Mouse (Mus musculus): Measurements from ENCODE around the gene Afdn.
"Not testable (repeated sequence)": the region's sequence is repeated elsewhere in the genome, so short reads cannot be mapped to it uniquely, and the experiment has no call there.

Gene Afdn

GRCm38 (mm10) chr17:13783469-13783868, 23.1 kb downstream of the Afdn start:
- DNase-seq = no peak

- not testable (repeated sequence) for DNase-seq
Observed at GRCm38 (mm10) chr17:13790033-13790432, 29.7 kb downstream of the Afdn start.

GRCm38 (mm10) chr17:13797691-13798090, 37.4 kb downstream of the Afdn start:
- no peak for DNase-seq

GRCm38 (mm10) chr17:13802836-13803408, 42.6 kb downstream of the Afdn start:
- DNase-seq = no peak

GRCm38 (mm10) chr17:13806016-13806415, 45.7 kb downstream of the Afdn start:
- DNase-seq = no peak

GRCm38 (mm10) chr17:13817789-13818188, 57.5 kb downstream of the Afdn start:
- no peak for DNase-seq

GRCm38 (mm10) chr17:13819342-13819741, 59.0 kb downstream of the Afdn start:
- DNase-seq = no peak

GRCm38 (mm10) chr17:13820676-13821075, 60.3 kb downstream of the Afdn start:
- DNase-seq = no peak

GRCm38 (mm10) chr17:13825421-13825820, 65.1 kb downstream of the Afdn start:
- DNase-seq = no peak

- no peak for DNase-seq
Observed at GRCm38 (mm10) chr17:13830234-13830633, 69.9 kb downstream of the Afdn start.

GRCm38 (mm10) chr17:13830636-13831341, 70.5 kb downstream of the Afdn start:
- peak; percentile 55 for DNase-seq

- DNase-seq = peak; percentile 68
Observed at GRCm38 (mm10) chr17:13835876-13836275, 75.5 kb downstream of the Afdn start.

GRCm38 (mm10) chr17:13850175-13850574, 89.8 kb downstream of the Afdn start:
- DNase-seq = no peak

- not testable (repeated sequence) for DNase-seq
Observed at GRCm38 (mm10) chr17:13853883-13854282, 93.5 kb downstream of the Afdn start.

GRCm38 (mm10) chr17:13855396-13855795, 95.1 kb downstream of the Afdn start:
- no peak for DNase-seq

- DNase-seq = no peak
Observed at GRCm38 (mm10) chr17:13856429-13857090, 96.2 kb downstream of the Afdn start.

GRCm38 (mm10) chr17:13865340-13865739, 105.0 kb downstream of the Afdn start:
- peak; percentile 87 for DNase-seq

GRCm38 (mm10) chr17:13866951-13867351, 106.6 kb downstream of the Afdn start:
- DNase-seq = no peak

GRCm38 (mm10) chr17:13867475-13867874, 107.1 kb downstream of the Afdn start:
- DNase-seq = no peak

- no peak for DNase-seq
Observed at GRCm38 (mm10) chr17:13870236-13870635, 109.9 kb downstream of the Afdn start.

- no peak for DNase-seq
Observed at GRCm38 (mm10) chr17:13874245-13874644, 113.9 kb downstream of the Afdn start.

GRCm38 (mm10) chr17:13877460-13877859, 117.1 kb downstream of the Afdn start:
- DNase-seq = no peak

- DNase-seq = no peak
Observed at GRCm38 (mm10) chr17:13879731-13880130, 119.4 kb downstream of the Afdn start.

- no peak for DNase-seq
Observed at GRCm38 (mm10) chr17:13883540-13883939, 123.2 kb downstream of the Afdn start.
